Mouse (Mus musculus): Measurements from ENCODE around the gene Magi3. TPM values are rescaled to one million over a fixed set of nuclear protein-coding genes. Genes with fewer than 3 reads are reported as not detected.

Gene Magi3
- 5.3 and 5.6 TPM in 2 replicates for polyA plus RNA-seq (2016; fragmentation: Nextera tagmentation; extraction: Ambion mirVana)

GRCm38 (mm10) chr3:104220295-104220965 is at the start of gene Magi3:
Magi3 (minus strand) TSS chr3:104220374.
- no peaks in the 10 kb centered on the region for H3K9me3 ChIP-seq
- H3K4me2 ChIP-seq = peak within 1 kb of the TSS; percentile 89
- no peaks in the 10 kb centered on the region for H3K27me3 ChIP-seq
- peak; percentile 100 for ATAC-seq (ENCODE audit: low FRiP score)
- H3K9ac ChIP-seq = peak within 1 kb of the TSS; percentile 79
- peak within 1 kb of the TSS; percentile 84 for H3K4me3 ChIP-seq (replicated peaks)
- no peaks in the 10 kb centered on the region for H3K36me3 ChIP-seq (replicated peaks)
- peak within 1 kb of the TSS; percentile 97 for H3K27ac ChIP-seq
- WGBS = 0% methylated on average over 38 of the region's 46 CpGs
- peaks cover 14% of the 10 kb centered on the region for H3K4me1 ChIP-seq

- no peak overlapping the region for H3K27ac ChIP-seq
- H3K9me3 ChIP-seq = no peaks in the 10 kb centered on the region
- H3K4me1 ChIP-seq = no peaks in the 10 kb centered on the region
- H3K9ac ChIP-seq = no peak overlapping the region
- no peaks in the 10 kb centered on the region for H3K36me3 ChIP-seq (replicated peaks)
- no peak overlapping the region for H3K4me2 ChIP-seq
- H3K27me3 ChIP-seq = no peaks in the 10 kb centered on the region
- ATAC-seq (ENCODE audit: low FRiP score) = no peak
- no peak overlapping the region for H3K4me3 ChIP-seq (replicated peaks)
- whole genome bisulfite sequencing = 90% methylated on average over 6 of the region's 6 CpGs
Observed at GRCm38 (mm10) chr3:104264530-104265145, 44.5 kb upstream of the Magi3 start.

GRCm38 (mm10) chr3:104260221-104260620 is 40.0 kb upstream of the Magi3 start:
- H3K27me3 ChIP-seq = no peaks in the 10 kb centered on the region
- no peak for ATAC-seq (ENCODE audit: low FRiP score)
- no peak overlapping the region for H3K27ac ChIP-seq
- no peak overlapping the region for H3K9ac ChIP-seq
- no peaks in the 10 kb centered on the region for H3K4me1 ChIP-seq
- H3K9me3 ChIP-seq = no peaks in the 10 kb centered on the region
- WGBS = 72% methylated on average over 5 of the region's 5 CpGs
- no peak overlapping the region for H3K4me3 ChIP-seq (replicated peaks)
- H3K4me2 ChIP-seq = no peak overlapping the region
- H3K36me3 ChIP-seq (replicated peaks) = no peaks in the 10 kb centered on the region

- H3K4me3 ChIP-seq (replicated peaks) = no peak overlapping the region
- H3K27ac ChIP-seq = no peak overlapping the region
- WGBS = 89% methylated on average over 4 of the region's 4 CpGs
- no peaks in the 10 kb centered on the region for H3K36me3 ChIP-seq (replicated peaks)
- H3K9ac ChIP-seq = no peak overlapping the region
- H3K4me2 ChIP-seq = no peak overlapping the region
- no peaks in the 10 kb centered on the region for H3K9me3 ChIP-seq
- no peaks in the 10 kb centered on the region for H3K27me3 ChIP-seq
- no peak for ATAC-seq (ENCODE audit: low FRiP score)
- no peaks in the 10 kb centered on the region for H3K4me1 ChIP-seq
Observed at GRCm38 (mm10) chr3:104259168-104259567, 39.0 kb upstream of the Magi3 start.

- WGBS = 85% methylated on average over 3 of the region's 3 CpGs
- no peak overlapping the region for H3K9ac ChIP-seq
Observed at GRCm38 (mm10) chr3:104257041-104257440, 36.9 kb upstream of the Magi3 start.

GRCm38 (mm10) chr3:104253760-104254159 is 33.6 kb upstream of the Magi3 start:
- Histone ChIP-seq H3K4me3 (replicated peaks) (no peak overlapping the region), H3K9me3 (no peaks in the 10 kb centered on the region), H3K27ac (no peak overlapping the region), H3K4me1 (no peaks in the 10 kb centered on the region), H3K36me3 (replicated peaks) (no peaks in the 10 kb centered on the region), H3K27me3 (no peaks in the 10 kb centered on the region), H3K9ac (no peak overlapping the region), H3K4me2 (no peak overlapping the region)
- 45% methylated on average over 3 of the region's 3 CpGs for WGBS
- no peak for ATAC-seq (ENCODE audit: low FRiP score)

More at GRCm38 (mm10) chr3:104257041-104257440, 36.9 kb upstream of the Magi3 start:
- H3K9me3 ChIP-seq = no peaks in the 10 kb centered on the region
- no peaks in the 10 kb centered on the region for H3K27me3 ChIP-seq
- H3K4me2 ChIP-seq = no peak overlapping the region
- H3K4me3 ChIP-seq (replicated peaks) = no peak overlapping the region
- no peak overlapping the region for H3K27ac ChIP-seq
- H3K4me1 ChIP-seq = no peaks in the 10 kb centered on the region
- no peaks in the 10 kb centered on the region for H3K36me3 ChIP-seq (replicated peaks)
- ATAC-seq (ENCODE audit: low FRiP score) = no peak

- Histone ChIP-seq H3K27ac (no peak overlapping the region), H3K9me3 (no peaks in the 10 kb centered on the region), H3K4me1 (no peaks in the 10 kb centered on the region), H3K4me2 (no peak overlapping the region), H3K36me3 (replicated peaks) (no peaks in the 10 kb centered on the region), H3K9ac (no peak overlapping the region), H3K4me3 (replicated peaks) (no peak overlapping the region), H3K27me3 (no peaks in the 10 kb centered on the region)
- WGBS = 86% methylated on average over 4 of the region's 4 CpGs
- no peak for ATAC-seq (ENCODE audit: low FRiP score)
Observed at GRCm38 (mm10) chr3:104247850-104248249, 27.7 kb upstream of the Magi3 start.

GRCm38 (mm10) chr3:104247057-104247456 is 26.9 kb upstream of the Magi3 start:
- Histone ChIP-seq H3K27me3 (no peaks in the 10 kb centered on the region), H3K9ac (no peak overlapping the region), H3K36me3 (replicated peaks) (no peaks in the 10 kb centered on the region), H3K4me2 (no peak overlapping the region), H3K4me1 (no peaks in the 10 kb centered on the region), H3K4me3 (replicated peaks) (no peak overlapping the region), H3K27ac (no peak overlapping the region), H3K9me3 (no peaks in the 10 kb centered on the region)
- 71% methylated on average over 1 of the region's 1 CpGs for WGBS
- ATAC-seq (ENCODE audit: low FRiP score) = no peak

- Histone ChIP-seq H3K4me2 (no peak overlapping the region), H3K9me3 (no peaks in the 10 kb centered on the region), H3K4me1 (no peaks in the 10 kb centered on the region), H3K4me3 (replicated peaks) (no peak overlapping the region), H3K27me3 (no peaks in the 10 kb centered on the region), H3K9ac (no peak overlapping the region), H3K36me3 (replicated peaks) (no peaks in the 10 kb centered on the region), H3K27ac (no peak overlapping the region)
- WGBS = 89% methylated on average over 8 of the region's 8 CpGs
- no peak for ATAC-seq (ENCODE audit: low FRiP score)
Observed at GRCm38 (mm10) chr3:104244373-104244772, 24.2 kb upstream of the Magi3 start.

GRCm38 (mm10) chr3:104243972-104244371 is 23.8 kb upstream of the Magi3 start:
- Histone ChIP-seq H3K4me1 (no peaks in the 10 kb centered on the region), H3K4me3 (replicated peaks) (no peak overlapping the region), H3K4me2 (no peak overlapping the region), H3K27ac (no peak overlapping the region), H3K9ac (no peak overlapping the region), H3K36me3 (replicated peaks) (no peaks in the 10 kb centered on the region), H3K27me3 (no peaks in the 10 kb centered on the region), H3K9me3 (no peaks in the 10 kb centered on the region)
- WGBS = 90% methylated on average over 6 of the region's 6 CpGs
- no peak for ATAC-seq (ENCODE audit: low FRiP score)

GRCm38 (mm10) chr3:104239785-104240184 is 19.6 kb upstream of the Magi3 start:
- Histone ChIP-seq H3K9ac (no peak overlapping the region), H3K4me3 (replicated peaks) (no peak overlapping the region), H3K4me1 (peaks cover 8% of the 10 kb centered on the region; the same call in 1 of the 2 replicates), H3K27me3 (no peaks in the 10 kb centered on the region), H3K9me3 (no peaks in the 10 kb centered on the region), H3K36me3 (replicated peaks) (no peaks in the 10 kb centered on the region), H3K4me2 (no peak overlapping the region), H3K27ac (no peak overlapping the region)
- no peak for ATAC-seq (ENCODE audit: low FRiP score)
- 87% methylated on average over 2 of the region's 2 CpGs for WGBS

GRCm38 (mm10) chr3:104239376-104239775 is 19.2 kb upstream of the Magi3 start:
- H3K9me3 ChIP-seq = no peaks in the 10 kb centered on the region
- no peak for ATAC-seq (ENCODE audit: low FRiP score)
- 69% methylated on average over 2 of the region's 2 CpGs for WGBS

More at GRCm38 (mm10) chr3:104239376-104239775, 19.2 kb upstream of the Magi3 start:
- no peak overlapping the region for H3K4me3 ChIP-seq (replicated peaks)
- no peak overlapping the region for H3K4me2 ChIP-seq
- peaks cover 8% of the 10 kb centered on the region; the same call in 1 of the 2 replicates for H3K4me1 ChIP-seq
- H3K27ac ChIP-seq = no peak overlapping the region
- no peaks in the 10 kb centered on the region for H3K36me3 ChIP-seq (replicated peaks)
- no peaks in the 10 kb centered on the region for H3K27me3 ChIP-seq
- H3K9ac ChIP-seq = no peak overlapping the region
